22 mouse cellular contexts compared by ENCODE assay signal in the genomic region with DNA sequence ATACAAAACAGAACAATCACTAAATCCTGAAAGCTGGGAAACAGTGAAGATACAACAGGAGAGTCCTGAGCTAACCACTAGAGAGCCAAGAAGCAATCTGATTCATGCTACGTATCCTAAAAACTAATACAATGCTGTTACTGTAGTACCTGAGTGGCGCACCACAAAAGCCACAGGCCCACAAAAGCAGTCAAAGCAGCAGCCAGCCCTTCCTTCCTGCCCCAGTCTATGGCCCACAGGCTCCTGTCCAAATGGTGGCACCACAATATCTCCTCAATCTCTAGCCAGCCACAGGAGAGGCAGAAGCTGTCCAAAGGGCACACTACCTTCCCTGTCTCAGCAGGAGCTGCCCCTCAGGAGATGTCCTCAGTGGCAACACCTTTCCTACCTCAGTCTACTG. TPM values are rescaled to one million over a fixed set of nuclear protein-coding genes. Genes with fewer than 3 reads are reported as not detected.
DNase-seq lines count a peak whose midpoint lies in the region; ATAC-seq and TF ChIP-seq lines count a peak whose summit lies in the region.
"Had no signal": no experiment of that assay in that cellular context is flagged by ENCODE, and none has a peak within 500 bp of the region (broad histone marks: within the 10 kb centered on the region; RNA-seq: fewer than 3 reads in every experiment).

No protein-coding gene starts in this region.

- no peak overlapping the region for H3K9ac ChIP-seq in hindbrain, embryonic 14.5 days
- H3K9ac ChIP-seq: embryonic facial prominence, embryonic 12.5 days; forebrain, embryonic 13.5 days; forebrain, embryonic 15.5 days; forebrain, postnatal 0 days had no signal

- no peak for TF ChIP-seq POLR2A in testis, adult 2 months (IDR thresholded peaks at IDR 0.05; ENCODE audit: control insufficient read depth, low read depth, low read length)

- TF ChIP-seq CTCF in testis, adult 2 months (IDR thresholded peaks at IDR 0.05; ENCODE audit: control insufficient read depth, insufficient read depth, insufficient replicate concordance, low read depth, low read length): no peak

- 0 out of 2 replicates have a peak, but pooled peaks have one; percentile 15 for ATAC-seq in common myeloid progenitor, adult 5-6 weeks (replicated peaks; ENCODE audit: low read depth, poor library complexity, severe bottlenecking)
- ATAC-seq in hindbrain, embryonic 14.5 days (ENCODE audit: low FRiP score): no peak
- ATAC-seq: activated CD4-positive, CD25-positive, alpha-beta regulatory T cell, adult 4 months; CD4-positive, CD25-positive, alpha-beta regulatory T cell, adult 4 months had no signal

- no peak overlapping the region for H3K4me2 ChIP-seq in hindbrain, embryonic 14.5 days (replicated peaks)
- H3K4me2 ChIP-seq: embryonic facial prominence, embryonic 12.5 days; forebrain, embryonic 13.5 days; forebrain, embryonic 15.5 days had no signal

- WGBS in hindbrain, embryonic 14.5 days: 98% methylated on average over 2 of the region's 2 CpGs

- H3K36me3 ChIP-seq in testis, adult 2 months (ENCODE audit: control insufficient read depth, insufficient read depth, low read length): no peaks in the 10 kb centered on the region
- no peaks in the 10 kb centered on the region for H3K36me3 ChIP-seq in hindbrain, embryonic 14.5 days (replicated peaks; ENCODE audit: control insufficient read depth, insufficient read depth)
- H3K36me3 ChIP-seq: embryonic facial prominence, embryonic 10.5 days; embryonic facial prominence, embryonic 12.5 days; forebrain, embryonic 15.5 days; G1E had no signal

- no peaks in the 10 kb centered on the region for H3K4me1 ChIP-seq in testis, adult 2 months (ENCODE audit: control insufficient read depth, insufficient read depth, low read length)
- no peaks in the 10 kb centered on the region for H3K4me1 ChIP-seq in hindbrain, embryonic 14.5 days (replicated peaks; ENCODE audit: control insufficient read depth, insufficient read depth, low read length)
- H3K4me1 ChIP-seq: embryonic facial prominence, embryonic 10.5 days; embryonic facial prominence, embryonic 12.5 days; forebrain, embryonic 13.5 days; forebrain, embryonic 15.5 days had no signal

- no peak overlapping the region for H3K27ac ChIP-seq in testis, adult 2 months (ENCODE audit: control insufficient read depth, insufficient read depth, low read depth, low read length)
- no peak overlapping the region for H3K27ac ChIP-seq in hindbrain, embryonic 14.5 days
- H3K27ac ChIP-seq: embryonic facial prominence, embryonic 10.5 days; embryonic facial prominence, embryonic 12.5 days; forebrain, embryonic 13.5 days; forebrain, embryonic 15.5 days had no signal

- peak overlapping the region; percentile 72 for H3K4me3 ChIP-seq in testis, adult 2 months (ENCODE audit: control insufficient read depth, low read depth, low read length)
- no peak overlapping the region for H3K4me3 ChIP-seq in hindbrain, embryonic 14.5 days (replicated peaks; ENCODE audit: low read length)
- H3K4me3 ChIP-seq: embryonic facial prominence, embryonic 10.5 days; embryonic facial prominence, embryonic 12.5 days; forebrain, embryonic 13.5 days; forebrain, embryonic 15.5 days had no signal

- H3K9me3 ChIP-seq in hindbrain, embryonic 14.5 days (ENCODE audit: control insufficient read depth, low read length): no peaks in the 10 kb centered on the region
- H3K9me3 ChIP-seq: embryonic facial prominence, embryonic 10.5 days; embryonic facial prominence, embryonic 12.5 days; forebrain, embryonic 13.5 days; forebrain, embryonic 15.5 days; G1E had no signal

- H3K27me3 ChIP-seq in testis, adult 2 months (ENCODE audit: control insufficient read depth, insufficient read depth, low read length): no peaks in the 10 kb centered on the region
- H3K27me3 ChIP-seq in hindbrain, embryonic 14.5 days (ENCODE audit: control insufficient read depth, insufficient read depth, low read length): no peaks in the 10 kb centered on the region
- H3K27me3 ChIP-seq: CH12.LX; embryonic facial prominence, embryonic 12.5 days; forebrain, embryonic 13.5 days; forebrain, embryonic 15.5 days had no signal

- DNase-seq in testis, postnatal 10 days (ENCODE audit: low spot score): no peak
- no peak for DNase-seq in cerebellum, postnatal 25 days
- no peak for DNase-seq in hindbrain, embryonic 14.5 days (ENCODE audit: low spot score)
- DNase-seq: cerebellum, adult 11-12 months had no signal

RNA-seq across cellular contexts. Expression of a gene that starts 1.7 kb away (rescaled TPM):
- 5.8 and 10.1 TPM in 2 replicates for polyA plus RNA-seq in testis, adult 2 months (2012; rRNA removed)
- not detected in 2 replicates for total RNA-seq in common myeloid progenitor, adult 5-6 weeks (2017)
- polyA plus RNA-seq in hindbrain, embryonic 14.5 days (2014; fragmentation: Nextera tagmentation; extraction: Ambion mirVana): not detected in 2 replicates
- total RNA-seq: adrenal gland, adult 18-20 months; adrenal gland, adult 8-10 months; adrenal gland, postnatal 14 days; adrenal gland, postnatal 36 days; CH12.LX; forebrain, postnatal 0 days had no signal
- polyA plus RNA-seq: activated CD4-positive, CD25-positive, alpha-beta regulatory T cell, adult 4 months; CD4-positive, CD25-positive, alpha-beta regulatory T cell, adult 4 months; embryonic facial prominence, embryonic 14.5 days; forebrain, embryonic 11.5 days; forebrain, embryonic 13.5 days; forebrain, embryonic 15.5 days; forebrain, postnatal 0 days; G1E; Patski had no signal
